Mouse (Mus musculus) CD8-positive naive resting alpha-beta T cell, adult 2 months (primary cell): Measurements from ENCODE around the gene Cnga2.
"Not testable (repeated sequence)": the region's sequence is repeated elsewhere in the genome, so short reads cannot be mapped to it uniquely, and the experiment has no call there.

Experiments used
- DNase-seq, 2 experiments: peaks; one replicate each; pipeline ENCODE4 v3.0.0; 2022; ENCODE audit warnings: low read depth in 2 of 2, low spot score in 2 of 2

The Cnga2 gene

DNA sequence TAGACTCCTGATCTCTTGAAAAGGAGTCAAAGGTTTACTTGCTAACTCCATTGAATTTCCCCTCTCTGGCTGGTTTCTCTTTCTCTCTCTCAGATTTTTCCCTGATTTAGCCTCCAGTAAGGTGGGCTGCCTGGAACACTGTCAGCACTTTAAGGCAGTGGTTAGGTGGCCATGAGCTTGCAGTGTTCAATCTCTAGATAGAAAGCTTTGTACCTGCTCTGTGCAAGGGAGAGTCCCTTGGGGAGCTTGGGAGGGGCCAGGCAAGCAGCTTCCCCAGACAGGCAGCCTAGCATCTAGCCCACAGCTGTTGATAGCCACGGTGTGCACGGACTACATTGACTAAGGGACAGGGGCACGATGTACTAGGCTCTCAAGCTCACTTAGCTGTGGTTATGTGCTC lies at the start of gene Cnga2:
Gene Cnga2 (plus strand): TSS at position 301 of the 400 bp plus-strand sequence.
- no peak for DNase-seq

DNA sequence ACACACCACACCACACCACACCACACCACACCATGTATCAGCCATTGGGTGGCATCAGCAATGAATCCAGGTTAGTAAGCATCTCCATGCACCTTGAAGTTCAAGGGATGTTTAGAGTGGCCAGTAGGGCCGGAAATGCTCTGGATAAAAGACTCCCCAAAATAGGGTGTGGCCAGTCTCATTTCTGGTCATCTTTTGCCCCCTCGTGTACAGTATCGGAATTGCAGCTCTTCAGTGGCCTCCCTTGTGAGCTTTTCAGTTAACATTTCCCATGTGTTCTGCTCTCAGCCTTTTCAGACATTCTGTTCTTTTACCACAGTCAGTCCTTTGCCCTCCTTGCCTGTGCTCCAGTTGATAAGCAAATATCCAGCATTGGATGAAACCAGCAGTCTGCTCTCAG lies 45.0 kb upstream of the Cnga2 start:
- DNase-seq: no peak

DNA sequence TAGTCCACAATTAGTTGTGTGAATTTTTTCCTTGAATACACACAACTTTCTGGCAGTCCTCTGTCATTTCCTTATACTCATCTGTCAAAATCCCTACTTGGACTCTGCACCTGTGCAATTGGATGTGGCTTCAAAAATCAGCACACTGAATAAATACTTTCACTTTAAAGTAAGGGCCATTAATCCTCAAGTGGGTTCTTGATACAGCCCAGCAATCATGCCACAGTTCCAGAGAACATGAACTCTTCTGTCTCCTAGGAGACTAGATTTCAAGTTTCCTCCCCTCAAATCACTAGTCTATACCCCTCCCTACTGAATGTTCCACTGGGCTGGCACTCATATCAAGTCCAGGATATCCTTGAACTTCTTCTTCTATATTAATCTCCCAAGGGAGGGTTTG lies 33.3 kb upstream of the Cnga2 start:
- DNase-seq: no peak

DNA sequence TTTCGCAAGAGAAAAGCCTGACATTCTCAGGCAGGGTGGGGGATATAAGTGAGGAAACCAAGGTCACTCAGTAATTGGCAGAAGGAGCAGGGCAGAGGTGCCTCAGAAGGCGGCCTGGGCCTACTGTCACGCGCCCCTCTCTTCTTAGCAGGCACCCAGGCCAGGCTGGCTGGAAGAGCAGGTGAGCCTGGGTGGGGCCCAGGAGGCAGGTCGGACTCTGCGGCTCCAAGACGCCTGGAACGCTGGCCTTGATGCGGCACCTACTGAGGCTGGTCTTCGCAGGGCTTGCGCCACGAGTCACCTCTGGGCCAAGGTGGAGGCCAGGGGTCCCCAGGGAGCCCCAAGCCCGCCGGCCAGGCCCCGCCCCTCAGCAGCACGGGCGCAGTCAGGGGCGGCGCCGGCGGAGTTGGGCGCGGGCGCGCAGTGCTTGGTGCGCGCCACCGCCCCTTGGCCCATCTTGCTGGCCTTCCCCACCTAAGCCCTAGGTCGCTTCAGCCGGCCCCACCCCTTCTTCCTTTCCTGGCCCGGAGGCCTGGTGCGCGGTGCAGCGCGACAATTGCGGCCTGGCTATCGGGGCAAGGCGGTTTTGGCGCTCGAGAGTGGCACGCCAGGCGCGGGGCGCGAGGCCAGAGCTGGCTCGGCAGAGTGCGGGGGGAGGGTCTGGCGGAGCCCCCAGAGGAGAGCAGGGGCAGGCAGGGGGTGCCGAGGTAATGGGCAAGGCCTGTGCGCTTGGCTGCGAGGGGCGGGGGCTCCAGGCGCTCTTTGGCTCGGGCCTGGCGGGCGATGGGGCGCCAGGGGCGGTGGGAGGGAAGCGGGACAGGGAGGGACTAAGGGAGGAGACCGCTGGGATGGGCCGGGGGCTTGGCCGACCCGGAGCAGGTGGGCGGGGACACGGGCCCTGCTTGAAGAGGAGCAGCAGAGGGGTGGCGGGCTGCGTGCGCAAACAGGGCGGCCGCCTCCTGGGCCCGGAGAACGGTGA lies 29.3 kb upstream of the Cnga2 start, which contains the start of gene Prrg3:
Gene Prrg3 (plus strand): TSS at position 552 of the 979 bp plus-strand sequence.
- DNase-seq: no peak

DNA sequence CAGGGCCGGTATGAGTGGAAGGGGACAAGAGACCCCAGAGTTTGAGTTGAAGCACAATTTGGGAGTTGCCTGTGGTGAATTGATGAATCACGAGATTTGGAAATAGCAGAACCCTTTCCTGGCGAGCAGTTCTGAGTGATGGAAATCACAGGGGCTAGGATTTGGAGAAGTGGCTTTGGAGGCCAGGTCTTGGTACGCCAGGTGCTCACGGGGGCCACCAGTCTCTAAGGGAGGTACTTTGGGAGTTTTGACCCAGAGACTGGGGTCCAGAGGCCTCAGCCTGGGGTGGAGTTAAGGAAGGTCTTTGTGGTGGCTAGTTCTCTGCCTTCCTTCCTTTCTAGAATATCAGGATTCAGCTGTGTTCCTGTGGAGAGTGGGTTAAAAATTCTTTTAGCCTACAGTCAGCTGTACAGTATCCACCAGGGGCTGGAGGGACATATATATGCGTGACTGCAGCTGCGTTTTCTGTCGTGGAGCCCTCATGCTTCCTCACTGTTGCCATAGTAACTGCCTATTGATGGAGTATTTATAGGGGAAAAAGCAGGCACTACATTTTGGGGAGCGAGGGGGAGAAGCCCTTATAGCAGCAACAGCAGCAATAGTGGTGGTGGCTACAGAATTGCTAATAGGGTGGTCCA lies 28.3 kb upstream of the Cnga2 start:
- no peak for DNase-seq

DNA sequence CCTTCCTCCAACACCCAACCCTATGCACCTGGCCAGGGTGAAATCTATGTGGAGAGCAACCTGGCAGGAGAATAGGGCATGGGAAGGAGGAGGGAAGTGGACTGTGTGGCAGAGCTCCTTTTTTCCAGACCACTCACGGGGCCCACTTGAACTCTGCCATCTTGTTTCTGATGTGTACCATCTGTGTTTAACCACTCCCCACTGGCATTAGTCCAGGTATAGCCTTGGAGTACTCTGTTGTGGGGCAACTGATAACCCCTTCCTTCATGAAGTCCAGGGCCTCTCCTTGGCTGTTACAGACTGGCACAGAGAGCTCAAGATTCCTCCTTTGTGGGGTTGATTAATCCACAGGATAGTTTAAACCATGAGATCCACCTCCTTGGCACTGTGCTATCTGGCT lies 23.4 kb upstream of the Cnga2 start:
- no peak for DNase-seq

DNA sequence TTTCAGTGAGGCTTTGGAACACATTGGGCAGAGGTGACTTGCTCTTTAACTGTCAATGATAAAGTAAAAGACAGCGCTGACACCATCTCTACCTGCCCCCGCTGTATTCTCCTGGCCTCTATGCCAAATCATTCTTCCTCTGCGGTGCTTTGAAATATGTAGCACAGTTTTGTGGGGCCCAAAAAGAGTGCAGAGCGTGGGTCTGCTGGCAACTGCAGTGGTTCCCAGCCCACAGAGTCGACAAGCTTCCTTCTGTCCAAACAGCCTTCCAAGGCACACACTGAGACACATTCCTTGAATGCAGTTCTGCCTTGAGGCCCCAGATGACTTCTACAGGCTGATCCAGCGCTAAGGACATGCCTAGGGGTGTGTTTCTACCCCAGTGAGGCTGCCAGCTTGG lies 22.8 kb upstream of the Cnga2 start:
- DNase-seq: no peak

DNA sequence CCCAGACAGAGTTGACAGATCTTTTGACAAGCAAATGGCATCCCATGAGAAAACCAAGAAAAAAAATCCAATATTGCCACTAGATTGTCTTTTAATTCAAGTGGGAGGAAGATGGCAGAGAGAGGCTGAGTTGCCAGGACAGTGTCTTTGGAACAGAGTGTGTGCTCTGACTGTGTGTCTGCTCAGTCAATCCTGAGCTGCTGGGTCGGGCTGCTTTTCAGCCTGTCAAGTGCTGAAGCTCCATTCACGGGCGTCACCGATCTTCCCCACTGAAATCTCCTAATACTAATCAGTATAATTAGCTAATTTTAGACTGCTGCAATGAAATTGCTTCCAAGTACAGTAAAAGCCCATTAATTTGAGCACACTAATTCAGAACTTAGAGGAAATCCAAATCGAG lies 20.3 kb upstream of the Cnga2 start:
- DNase-seq: no peak

DNA sequence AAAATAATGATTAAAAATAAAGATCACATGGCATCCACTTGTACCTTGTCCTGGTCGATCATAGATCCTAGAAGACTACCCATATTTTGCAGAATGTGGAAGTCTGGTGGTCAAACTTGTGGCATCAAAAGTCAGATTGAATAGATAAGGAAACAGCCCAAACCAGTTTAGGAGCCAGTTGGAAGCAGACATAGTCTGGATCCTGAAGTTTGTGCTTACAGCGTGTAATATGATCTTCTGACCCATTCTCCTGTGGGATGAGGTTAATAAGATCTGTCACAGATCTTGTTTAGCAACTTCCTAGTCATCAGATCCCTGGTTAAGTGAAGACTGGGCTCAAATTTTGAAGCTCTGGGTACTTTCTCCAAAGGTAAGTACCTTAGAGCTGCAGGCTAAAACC lies 19.0 kb upstream of the Cnga2 start, which contains the start of gene Fate1:
Gene Fate1 (plus strand): TSS at position 301 of the 400 bp plus-strand sequence.
- DNase-seq: no peak

DNA sequence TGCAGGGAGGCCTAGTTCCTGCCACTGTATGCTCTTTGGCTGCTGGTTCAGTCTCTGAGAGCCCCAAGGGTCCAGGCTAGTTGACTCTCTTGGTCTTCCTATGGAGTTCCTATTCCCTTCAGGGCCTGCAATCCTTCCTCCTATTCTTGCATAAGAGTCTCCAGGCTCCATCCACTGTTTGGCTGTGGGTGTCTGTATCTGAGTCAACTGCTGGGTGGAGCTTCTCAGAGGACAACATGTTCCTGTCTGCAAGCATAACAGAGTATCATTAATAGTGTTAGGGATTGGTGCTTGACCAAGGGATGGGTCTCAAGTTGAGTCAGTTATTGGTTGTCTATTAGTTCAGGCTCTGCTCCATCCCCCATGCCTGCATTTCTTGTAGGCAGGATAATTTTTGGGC lies 14.0 kb upstream of the Cnga2 start:
- DNase-seq: not testable (repeated sequence)

DNA sequence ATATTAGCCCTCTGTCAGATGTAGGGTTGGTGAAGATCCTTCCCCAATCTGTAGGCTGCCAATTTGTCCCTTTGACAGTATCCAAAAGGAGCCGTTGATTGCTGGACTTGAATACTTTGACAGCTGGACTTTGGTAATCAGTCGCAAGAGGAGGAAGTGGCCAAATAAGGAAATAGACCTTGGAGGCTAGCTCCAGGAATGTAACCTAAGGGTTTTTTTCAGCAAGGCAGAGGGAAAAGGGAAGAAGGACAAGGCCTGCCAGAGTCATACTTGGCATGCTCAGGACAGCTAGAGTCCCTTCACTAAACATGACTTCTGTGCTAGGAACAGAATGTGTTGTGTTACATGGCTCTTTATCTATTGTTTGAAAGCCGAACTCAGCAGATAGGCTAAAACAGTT lies 11.2 kb upstream of the Cnga2 start:
- no peak for DNase-seq

DNA sequence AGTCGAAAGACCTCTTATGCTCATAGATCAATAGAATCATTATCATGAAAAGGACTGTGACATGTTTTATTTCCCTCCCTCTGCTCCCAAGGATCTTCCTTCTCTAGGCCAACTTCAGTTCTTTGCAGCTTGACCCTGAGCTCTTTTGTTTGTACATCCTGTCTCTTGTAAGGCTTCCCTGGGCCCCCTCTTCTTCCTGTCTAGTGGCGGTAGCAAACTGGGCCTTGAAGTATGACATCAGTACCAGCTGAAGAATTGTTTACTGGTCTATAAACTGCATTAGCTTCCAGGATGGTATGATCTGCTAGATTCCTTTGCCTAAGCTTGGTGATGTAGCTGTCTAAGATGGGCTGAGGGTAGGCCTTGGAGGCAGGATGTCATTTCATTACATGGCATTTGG lies 10.3 kb upstream of the Cnga2 start:
- no peak for DNase-seq

DNA sequence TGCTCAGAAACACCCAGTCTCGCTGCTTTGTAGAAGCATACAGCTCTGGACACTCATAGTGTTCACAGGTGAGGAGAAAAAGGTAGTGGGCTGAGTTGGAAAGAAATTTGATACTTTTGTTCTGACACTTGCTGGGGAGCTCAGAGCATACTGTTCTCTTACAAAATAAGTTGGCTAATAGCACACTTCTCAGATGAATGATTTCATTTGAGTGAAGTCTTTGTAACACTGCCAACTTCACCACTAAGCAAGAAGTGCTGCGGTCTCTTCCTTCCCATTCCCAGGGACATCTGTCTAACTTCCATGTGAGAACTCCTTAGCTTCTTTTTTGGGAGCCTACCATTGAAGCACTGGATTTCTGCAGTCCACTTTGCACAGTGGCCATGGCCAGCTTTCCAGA lies 8.4 kb upstream of the Cnga2 start:
- no peak for DNase-seq

DNA sequence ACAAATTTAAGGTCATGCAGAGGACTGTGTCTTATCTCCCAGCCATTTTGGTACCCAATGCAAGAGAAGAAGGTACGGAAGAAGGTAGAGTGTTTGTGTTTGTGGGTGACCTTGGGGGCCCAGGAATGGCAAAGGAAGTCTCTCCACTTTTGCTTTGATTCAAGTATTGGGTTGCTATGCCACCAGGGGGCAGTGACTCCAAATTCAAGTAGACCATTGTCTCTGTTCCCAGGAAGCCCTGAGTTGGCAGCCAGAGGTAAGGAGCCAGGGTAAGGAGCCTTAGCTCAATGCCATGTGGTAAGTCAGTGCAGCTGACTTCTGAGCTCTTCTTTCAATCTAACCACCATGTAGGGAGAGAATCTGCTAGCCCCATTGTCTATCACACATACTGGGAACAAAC lies 7.9 kb upstream of the Cnga2 start:
- DNase-seq: no peak

DNA sequence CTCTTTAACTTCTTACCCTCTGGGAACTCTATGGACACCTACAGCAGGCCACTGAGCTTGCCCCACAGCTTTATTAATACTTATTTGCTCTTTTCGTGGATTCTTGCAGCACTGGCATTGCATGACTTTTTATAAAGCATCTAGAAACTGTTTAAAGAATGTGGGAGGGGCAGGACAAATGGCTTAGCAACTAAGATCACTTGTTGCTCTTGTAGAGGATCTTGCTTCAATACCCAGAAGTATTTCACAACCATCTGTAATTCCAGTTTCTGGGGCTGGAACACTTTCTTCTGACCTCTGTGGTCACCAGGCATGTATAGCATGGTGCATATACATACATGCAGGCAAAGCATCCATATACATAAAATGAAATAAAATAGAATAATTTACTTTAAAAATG lies 4.3 kb downstream of the Cnga2 start:
- DNase-seq: no peak

DNA sequence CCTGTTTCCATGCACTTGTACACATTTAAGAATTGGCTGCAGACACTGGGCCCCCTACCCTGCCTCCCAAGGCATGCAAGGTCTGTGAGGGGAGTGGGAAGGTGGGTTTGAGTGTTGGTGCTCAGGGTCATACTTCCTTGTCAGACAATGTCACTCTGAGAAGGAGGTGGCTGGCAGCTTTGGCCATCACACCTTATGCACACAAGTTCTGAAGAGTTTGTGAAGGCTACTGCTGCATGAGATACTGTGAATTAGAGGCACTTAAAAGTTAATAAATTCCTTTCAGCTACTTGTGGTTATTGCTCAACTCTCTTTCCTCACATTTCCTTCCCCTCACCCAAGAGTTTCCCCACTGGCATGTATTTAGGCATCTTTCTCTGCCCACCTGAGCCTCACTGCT lies 18.3 kb downstream of the Cnga2 start:
- DNase-seq: no peak

DNA sequence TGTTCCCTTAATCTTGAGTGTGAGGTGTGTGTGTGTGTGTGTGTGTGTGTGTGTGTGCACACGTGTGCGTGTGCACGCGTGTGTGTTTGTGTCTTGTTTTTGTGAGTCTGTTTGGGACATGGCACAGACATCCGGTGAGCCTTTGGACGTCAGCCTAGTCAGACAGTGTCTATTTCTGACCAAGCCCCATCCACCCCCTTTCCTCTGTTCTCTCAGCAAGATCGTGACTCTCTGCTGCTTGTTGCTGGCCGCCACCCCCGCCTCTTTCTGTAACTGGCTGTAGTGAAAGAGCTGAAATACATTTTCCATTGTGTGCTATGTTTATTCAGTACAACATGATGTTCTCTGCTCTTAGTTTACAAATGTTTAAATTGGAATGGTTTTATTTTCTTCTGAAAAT lies 20.6 kb downstream of the Cnga2 start:
- no peak for DNase-seq

DNA sequence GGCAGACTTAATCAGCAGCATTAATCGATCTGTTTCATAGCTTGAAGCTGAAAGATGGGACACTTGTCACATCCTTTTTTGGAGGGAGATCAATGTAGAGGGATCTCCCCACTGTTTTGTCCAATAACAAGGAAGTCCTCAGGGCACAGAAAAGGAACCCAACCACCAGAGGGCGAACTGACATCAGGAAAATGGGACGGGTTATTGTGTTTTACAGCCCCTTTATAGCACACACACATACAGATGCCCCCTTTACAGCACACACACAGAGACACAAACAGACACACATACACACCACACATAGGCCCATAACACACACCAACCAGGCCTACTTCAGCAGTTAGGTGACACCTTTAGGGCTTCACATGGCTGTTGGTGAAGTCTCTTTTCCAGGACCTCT lies 21.2 kb downstream of the Cnga2 start:
- DNase-seq: no peak

DNA sequence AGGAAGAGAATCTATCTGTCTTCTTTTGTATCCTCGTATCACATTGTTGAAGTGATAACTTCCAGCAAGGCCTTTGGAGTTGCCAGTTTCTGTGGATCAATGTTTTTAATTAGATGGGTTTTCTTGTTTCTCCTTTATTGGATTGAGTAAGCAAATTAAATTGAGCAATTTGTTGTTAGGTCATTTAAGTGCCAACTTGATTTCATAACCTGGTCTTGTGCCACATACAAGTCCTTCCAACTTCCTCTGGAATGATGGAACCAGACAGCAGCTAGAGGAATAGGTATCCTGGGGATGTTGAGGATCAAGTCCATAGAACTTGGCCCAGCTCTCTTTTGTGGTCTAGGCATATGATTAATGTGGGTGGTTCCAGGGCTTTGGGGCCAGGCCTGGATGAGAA lies 30.6 kb downstream of the Cnga2 start:
- DNase-seq: no peak

DNA sequence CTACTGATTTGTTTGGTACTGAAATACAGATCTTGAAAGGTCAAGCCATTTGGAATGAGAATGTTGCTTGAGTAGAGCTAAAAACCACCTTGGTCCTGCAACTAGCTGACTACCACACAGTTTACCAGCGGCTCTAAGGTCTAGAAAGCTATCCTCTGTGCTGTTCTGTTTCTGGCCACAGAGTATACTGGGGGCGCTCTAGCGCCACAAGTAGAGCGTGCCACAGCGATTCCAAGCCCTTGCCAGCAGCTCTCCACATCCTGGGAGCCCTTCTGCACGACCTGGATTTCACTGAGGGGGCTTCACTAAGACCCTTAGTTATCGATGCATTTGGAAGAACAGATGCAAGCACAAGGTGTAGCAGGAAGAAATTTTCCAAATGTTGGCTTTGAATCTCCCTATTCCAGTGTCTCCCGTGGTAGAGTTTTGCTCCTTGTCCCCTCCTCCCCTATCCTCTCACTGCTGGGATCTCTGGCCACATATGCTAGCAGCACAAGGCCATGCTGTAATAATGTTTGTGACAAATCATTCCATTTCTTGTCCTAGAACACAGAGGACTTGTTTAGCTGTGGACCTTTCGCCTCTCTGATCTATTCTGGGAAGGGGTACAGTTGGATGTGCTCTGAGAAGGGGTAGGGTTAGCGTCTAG lies 31.2 kb downstream of the Cnga2 start:
- DNase-seq: no peak

DNA sequence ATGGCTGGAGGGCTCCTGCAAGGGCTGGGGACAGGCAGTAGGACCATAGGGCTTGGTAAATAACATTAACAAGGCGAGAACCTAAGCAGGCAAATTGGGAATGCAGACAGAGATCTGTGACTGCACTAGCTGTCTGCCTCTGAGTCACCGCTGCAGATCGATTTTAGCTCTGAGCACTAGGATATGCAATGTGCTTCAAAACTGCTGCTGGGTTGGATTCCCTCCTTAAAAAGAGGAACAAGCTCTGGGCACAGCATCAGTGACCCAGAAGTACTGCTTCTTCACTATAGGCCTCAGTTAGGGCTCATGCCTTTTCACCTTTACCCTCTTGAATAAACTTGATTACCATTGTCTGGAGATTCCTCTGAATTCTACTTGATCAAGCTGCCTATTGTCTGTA lies 31.9 kb downstream of the Cnga2 start:
- DNase-seq: no peak

DNA sequence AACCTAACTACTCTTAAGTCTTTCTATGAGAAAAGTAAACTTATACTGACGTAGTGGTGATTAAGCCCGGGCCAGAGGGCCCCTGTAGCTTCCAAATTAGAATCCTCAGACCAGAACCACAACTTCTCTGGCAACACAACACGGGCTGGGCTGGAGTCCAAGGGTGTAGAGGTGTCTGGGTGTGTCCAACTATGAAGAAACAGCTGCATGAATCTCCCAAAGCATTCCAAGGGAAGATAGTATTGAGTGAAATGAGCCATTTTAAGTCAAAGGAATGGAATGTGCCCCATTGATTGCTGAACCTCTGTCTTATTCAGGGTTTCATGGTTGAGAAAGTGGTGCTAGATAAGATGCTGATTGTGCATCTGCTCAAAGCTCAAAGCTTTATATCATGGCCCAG lies 52.4 kb downstream of the Cnga2 start:
- no peak for DNase-seq
